Mouse (Mus musculus) cerebellum, postnatal 4 days (tissue): ENCODE data around the gene Gtf2a2.
"Not testable (repeated sequence)": the region's sequence is repeated elsewhere in the genome, so short reads cannot be mapped to it uniquely, and the experiment has no call there.

Experiments used
- DNase-seq, 2 experiments: peaks; one replicate each; pipeline ENCODE4 v3.0.0; 2022; ENCODE audit warnings: low spot score in 2 of 2, mixed read lengths in 1 of 2

Gene Gtf2a2

GRCm38 (mm10) chr9:70018879-70019278 is 6.5 kb downstream of the Gtf2a2 start:
- DNase-seq = no peak

DNA sequence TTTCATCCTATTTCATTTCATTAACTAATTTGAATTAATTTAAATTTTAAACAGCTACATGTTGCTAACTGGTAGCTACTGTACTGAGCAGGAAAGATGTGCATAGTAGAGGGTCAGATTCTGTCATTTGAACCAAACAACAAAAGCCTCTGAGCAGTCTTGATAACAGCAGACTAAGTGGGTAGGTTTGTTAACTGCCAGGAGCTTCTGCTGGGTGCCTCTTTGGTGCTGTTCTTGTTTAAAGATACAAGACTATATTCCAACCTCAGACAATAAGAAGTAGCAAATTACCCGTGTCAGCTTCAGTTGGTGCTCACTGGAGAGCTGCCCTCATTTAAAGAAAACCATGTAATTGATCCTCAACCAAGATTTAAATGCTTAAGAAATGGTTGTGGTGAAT is 9.3 kb downstream of the Gtf2a2 start:
- DNase-seq = no peak

- no peak for DNase-seq
These were observed 9.7 kb downstream of the Gtf2a2 start for GRCm38 (mm10) chr9:70022083-70022482.

- not testable (repeated sequence) for DNase-seq
These were observed 11.3 kb downstream of the Gtf2a2 start for GRCm38 (mm10) chr9:70023615-70024014.

DNA sequence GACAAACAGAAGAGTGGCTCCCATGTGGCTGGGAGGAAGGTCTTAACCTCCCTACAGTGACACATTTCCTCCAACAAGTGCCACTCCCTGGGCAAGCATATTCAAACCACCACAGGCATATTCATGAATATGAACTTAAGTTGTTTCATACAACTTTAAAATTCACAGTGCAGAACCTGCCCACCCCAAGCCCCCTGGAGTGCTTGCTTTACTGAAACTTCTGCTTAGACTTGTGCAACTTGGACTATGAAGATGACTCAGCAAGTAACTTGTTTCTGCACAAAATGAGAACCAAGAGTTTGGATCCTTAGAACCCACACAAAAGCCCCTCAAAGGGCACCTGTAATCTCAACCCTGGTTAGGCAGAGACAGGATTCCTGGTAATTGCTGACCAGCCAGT is 12.3 kb downstream of the Gtf2a2 start:
- DNase-seq = no peak

- no peak for DNase-seq
These were observed 13.1 kb downstream of the Gtf2a2 start for GRCm38 (mm10) chr9:70025365-70026012.

DNA sequence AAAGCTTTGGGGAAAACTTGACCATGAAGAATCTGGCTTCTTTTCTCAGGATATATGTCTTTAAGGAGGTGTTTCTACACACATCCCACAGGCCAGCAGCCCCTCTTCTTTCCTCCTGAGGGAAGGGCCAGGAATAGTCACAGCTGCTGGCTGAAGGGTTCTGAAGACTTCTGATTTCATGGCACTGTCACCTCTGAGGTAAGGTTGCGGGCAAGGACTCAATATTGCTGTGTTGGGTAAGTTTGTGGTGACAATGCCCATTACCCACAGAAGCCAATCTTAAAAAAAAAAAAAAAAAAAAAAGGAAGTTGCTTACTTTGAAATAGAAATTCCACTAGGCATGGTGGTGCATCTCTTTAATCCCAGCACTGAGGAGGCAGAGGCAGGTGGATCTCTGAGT is 19.8 kb downstream of the Gtf2a2 start:
- DNase-seq = no peak

GRCm38 (mm10) chr9:70033056-70033455 is 20.7 kb downstream of the Gtf2a2 start:
- DNase-seq = no peak

DNA sequence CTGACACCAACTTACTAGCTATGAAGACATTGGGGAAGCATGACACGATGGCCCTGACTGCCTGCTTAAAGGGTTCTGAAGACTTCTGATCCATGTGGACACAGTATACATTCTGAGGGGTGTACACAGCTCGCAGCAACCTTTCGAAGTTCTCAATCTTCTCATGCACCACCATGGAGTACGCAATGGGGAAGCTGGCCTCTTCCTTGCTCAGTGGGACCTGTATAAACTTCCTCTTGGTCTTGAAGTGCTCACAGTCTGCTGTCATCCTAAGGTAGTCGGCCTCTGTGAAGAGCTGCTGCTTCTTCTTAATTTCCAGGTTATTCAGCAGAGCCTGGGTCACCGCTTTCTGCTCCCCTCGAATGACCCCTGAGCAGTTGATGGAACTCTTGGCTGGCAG is 22.4 kb downstream of the Gtf2a2 start:
- DNase-seq = no peak

DNA sequence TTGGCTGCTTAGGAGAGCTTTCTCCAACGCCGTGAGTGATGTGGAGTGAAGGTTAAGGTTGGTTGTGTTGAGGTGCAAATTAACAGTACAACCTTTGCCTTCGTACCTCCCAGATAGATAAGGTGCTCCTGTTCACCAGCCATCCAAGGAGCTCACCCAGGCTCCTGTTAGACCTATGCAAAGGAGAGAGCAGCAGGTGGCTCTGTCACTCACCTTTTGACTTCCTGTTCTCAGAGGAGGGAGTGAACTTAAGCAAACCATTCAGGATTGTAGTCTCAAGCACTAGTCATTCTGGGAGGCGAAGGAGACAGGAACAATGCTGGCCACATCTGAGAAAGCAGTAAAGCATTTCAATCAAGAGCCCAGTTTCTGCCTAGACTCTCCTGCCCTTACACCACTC is 24.3 kb downstream of the Gtf2a2 start:
- DNase-seq = no peak

DNA sequence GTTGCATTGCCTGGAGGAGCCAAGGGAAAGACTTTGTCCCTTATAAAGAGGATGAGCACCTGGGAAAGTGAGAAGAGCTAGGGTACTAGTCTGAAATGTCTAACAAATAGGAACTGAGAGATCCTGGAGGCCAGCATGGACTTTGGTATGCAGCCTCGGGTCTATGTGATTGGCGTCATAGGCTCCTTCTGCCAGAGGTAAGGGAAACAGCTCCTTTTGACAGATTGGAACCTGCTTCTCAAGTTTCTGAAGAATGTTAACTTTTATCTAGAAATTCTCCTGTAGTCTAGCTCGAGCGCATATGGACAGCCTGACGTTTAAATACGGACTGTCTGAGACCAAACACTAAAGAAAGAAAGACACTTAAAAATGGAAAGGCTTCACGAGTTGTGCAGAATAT is 25.6 kb downstream of the Gtf2a2 start, which contains the start of gene Gcnt3:
TSS of gene Gcnt3 (minus strand) at position 101 of the 400 bp plus-strand sequence.
- no peak for DNase-seq

DNA sequence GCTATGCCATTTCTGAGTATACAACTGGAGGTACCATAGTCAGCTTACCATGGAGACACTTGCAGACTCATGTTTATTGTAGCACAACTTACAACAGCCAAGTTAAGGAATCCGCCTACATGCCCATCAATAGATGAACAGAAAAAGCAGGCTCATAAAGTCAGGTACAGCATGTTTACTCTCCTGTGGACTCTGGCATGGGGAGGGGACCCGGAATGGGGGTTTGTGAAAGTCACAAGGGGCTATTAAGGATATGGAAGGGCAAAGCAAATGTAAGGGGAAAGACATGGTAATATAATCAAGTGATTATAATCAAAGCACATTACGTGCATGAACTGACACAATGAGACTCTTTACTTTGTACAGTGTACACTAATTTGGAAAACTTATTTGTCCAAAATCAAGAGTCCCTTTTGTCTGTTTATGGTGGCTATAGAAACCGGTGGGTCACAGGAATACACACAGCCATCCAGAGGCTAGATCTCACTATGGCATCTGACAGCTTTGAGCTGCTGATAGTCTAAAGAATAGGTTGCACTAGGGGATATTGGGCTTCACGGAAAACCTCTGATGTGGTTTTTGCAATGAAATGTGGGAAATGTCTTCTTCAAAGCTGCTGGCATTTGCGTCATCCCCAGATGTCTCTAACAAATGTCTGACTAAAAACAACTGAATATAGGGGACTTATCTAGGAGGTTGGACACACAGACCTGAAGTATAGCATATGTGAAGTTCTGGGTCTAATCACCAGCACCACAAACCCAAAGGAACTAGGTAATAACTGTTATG is 27.4 kb downstream of the Gtf2a2 start:
- DNase-seq = no peak

GRCm38 (mm10) chr9:70040570-70040969 is 28.2 kb downstream of the Gtf2a2 start:
- no peak for DNase-seq

GRCm38 (mm10) chr9:70042137-70042536 is 29.8 kb downstream of the Gtf2a2 start:
- DNase-seq = no peak

DNA sequence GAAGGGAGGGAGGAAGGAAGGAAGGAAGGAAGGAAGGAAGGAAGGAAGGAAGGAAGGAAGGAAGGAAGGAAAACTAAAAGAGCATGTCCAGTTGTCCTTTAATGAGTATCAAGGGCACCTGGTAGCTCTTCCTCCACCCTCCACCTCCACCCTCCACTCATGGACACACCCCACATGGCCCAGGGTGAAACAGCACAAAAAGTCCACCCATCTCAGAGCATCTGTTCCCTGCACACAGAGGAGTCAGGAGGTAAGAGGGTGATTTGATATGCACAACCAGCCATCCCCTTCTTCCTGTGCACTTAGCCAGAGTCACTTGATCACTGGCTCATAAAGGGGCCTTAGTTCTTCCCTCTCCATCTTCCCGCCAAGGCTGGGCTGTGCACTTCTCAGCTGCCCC is 30.6 kb downstream of the Gtf2a2 start:
- no peak for DNase-seq

- no peak for DNase-seq
These were observed 32.5 kb downstream of the Gtf2a2 start for GRCm38 (mm10) chr9:70044865-70045264.

- no peak for DNase-seq
These were observed 33.9 kb downstream of the Gtf2a2 start for GRCm38 (mm10) chr9:70046255-70046654.

DNA sequence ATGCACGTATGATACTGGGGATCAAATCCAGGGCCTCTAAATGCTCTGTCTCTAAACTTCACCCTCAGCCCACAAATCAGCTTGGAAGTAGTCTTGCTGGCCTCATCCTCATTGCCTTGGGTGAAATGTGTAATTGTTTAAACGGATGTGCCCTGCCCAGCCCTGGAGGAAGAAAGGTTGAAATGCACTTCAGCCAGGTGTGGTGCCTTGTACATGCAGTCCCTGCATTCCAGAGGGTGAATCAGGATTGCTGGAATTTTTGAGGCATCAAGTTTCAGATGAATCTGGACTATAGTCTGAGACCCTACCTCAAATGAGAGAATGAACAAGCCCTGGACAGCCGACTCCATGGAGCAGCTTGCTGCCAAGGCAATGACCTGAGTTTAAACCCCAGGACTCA is 35.5 kb downstream of the Gtf2a2 start:
- DNase-seq = no peak

DNA sequence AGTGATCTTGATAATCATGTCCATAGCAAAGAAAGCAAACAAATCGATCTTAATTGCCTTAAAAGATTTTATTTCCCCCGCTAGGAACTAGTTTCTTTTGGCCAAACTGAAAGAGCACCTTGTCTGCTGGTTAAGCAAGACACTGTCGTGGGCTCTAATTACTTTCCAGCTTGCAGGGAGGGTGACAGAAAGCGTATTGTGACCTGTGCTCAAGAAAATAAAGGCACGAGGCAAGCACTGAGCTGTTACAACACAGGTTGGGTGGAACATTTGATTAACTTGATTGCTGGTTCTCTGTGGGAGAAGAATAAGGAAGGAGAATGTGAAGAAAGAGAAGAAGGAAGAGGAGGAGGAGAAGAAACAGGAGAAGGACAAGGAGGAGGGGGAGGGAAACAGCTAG is 35.9 kb downstream of the Gtf2a2 start:
- no peak for DNase-seq

DNA sequence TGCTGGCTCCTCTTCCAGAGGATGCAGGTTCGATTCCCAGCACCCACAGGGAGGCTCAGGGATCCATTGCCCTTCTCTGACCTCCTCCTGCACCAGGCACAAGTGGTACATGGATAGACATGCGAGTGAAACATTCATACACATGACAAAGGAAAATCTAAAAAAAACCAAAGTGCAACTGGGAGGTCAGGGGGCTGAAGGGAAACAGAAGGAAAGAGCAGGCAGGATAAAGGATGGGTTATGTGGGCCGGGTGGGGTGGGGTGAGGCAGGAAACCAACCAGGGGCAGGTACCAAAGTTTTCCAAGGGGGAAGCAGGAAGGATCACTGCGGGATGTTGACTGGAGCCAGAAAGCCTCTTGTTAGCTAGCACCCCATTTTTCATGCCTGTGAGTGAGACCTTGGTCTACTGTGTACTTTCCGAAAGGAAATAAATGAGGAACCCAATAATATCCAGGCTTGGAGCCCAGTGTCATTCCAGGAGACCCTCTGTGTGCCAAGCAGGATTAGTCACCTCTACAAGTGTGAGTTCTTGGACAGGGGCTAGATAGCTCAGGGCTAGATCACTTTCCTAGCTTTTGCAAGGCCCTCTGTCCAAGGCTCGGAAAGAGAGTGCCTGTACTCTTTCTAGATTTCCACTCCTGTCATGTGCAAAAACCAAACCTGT is 36.5 kb downstream of the Gtf2a2 start:
- no peak for DNase-seq

GRCm38 (mm10) chr9:70049416-70049783 is 37.0 kb downstream of the Gtf2a2 start:
- no peak for DNase-seq

DNA sequence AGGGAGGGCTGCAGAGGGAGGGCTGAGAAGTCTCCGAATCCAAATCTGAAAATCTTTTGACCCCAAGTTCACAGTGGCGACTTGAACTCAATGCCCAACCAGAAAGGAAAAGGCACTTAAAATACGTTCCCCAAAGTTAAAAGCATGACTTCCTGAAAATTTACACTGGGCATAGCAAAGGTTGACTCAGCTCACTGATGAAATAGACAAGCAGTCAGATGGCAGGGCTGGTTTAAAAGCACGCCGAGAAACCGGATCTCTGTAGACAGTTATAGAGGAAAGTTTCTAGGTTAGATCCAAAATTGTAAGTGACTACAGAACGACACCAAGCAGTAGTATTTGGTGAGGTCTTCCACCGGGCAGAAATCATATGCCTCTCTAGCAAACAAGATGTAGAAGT is 37.5 kb downstream of the Gtf2a2 start:
- no peak for DNase-seq

DNA sequence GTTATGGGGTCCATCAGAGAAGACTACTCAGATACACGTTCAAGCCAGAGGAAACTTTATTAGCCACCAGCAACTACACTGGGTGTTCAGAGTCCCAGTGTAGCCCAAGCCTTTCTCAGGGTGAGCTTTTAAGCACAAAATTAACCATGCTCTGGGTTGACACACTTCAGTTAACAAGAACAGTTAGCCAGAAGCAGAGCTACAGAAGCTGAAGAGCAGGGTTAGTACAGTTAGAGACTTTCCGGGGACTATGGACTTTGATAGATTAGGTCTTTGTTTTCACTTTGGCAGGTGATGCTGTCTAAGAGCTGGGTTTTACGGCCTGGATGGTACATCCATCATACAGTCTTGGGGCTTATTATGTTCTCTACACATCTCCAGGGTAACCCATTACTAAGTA is 40.4 kb downstream of the Gtf2a2 start:
- DNase-seq = no peak
